Mouse (Mus musculus): ENCODE data around the gene Slc29a3. TPM values are rescaled to one million over a fixed set of nuclear protein-coding genes. Genes with fewer than 3 reads are reported as not detected.

Gene Slc29a3
- total and polyA plus RNA-seq, 3 experiments = 3.9 to 5.6 (median 4.1) TPM

DNA sequence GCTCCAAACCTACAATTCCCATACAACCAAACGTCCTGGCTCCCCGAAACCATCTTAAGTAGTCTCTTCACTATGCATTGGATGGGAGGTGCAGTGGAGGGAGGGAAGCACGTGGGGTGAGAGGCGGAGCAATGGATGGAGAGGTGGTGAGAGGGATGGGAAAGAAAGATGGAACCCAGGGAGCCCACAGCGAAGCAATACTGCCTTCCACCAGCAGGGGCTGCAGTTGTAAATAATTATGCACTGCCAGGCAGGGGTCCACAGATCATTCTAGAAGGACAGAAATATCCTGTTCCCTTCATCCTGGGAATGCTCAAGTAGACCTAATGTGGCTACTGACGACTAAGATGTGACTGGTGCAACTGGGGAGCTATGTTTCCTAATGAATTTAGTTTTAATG is 22.9 kb upstream of the Slc29a3 start:
- TF ChIP-seq POLR2A (IDR thresholded peaks at IDR 0.05; ENCODE audit: insufficient read depth, low read depth, low read length) (no peak), CTCF (IDR thresholded peaks at IDR 0.05) (peak; percentile 72), EP300 (IDR thresholded peaks at IDR 0.05; ENCODE audit: insufficient read depth, low read depth, low read length) (no peak)
- intact Hi-C loops (cut with DNase I) = loop anchor here (5.0 kb wide), 1 partner anchor 212 kb away; no protein-coding TSS in a partner anchor
- 77% methylated on average over 6 of the region's 6 CpGs for WGBS
- H3K9ac ChIP-seq (ENCODE audit: low read depth, low read length) = no peak overlapping the region
- H3K4me1 ChIP-seq (ENCODE audit: control insufficient read depth, insufficient read depth, low read length) = no peaks in the 10 kb centered on the region
- H3K27ac ChIP-seq = no peak overlapping the region
- no peak overlapping the region for H3K4me3 ChIP-seq
- no peaks in the 10 kb centered on the region for H3K36me3 ChIP-seq (ENCODE audit: control insufficient read depth, insufficient read depth, low read length)
- no peaks in the 10 kb centered on the region for H3K27me3 ChIP-seq (ENCODE audit: control insufficient read depth, insufficient read depth, low read length)
- DNase-seq = no peak
- no peaks in the 10 kb centered on the region for H3K79me2 ChIP-seq (replicated peaks; ENCODE audit: control insufficient read depth, insufficient read depth, low read length)

DNA sequence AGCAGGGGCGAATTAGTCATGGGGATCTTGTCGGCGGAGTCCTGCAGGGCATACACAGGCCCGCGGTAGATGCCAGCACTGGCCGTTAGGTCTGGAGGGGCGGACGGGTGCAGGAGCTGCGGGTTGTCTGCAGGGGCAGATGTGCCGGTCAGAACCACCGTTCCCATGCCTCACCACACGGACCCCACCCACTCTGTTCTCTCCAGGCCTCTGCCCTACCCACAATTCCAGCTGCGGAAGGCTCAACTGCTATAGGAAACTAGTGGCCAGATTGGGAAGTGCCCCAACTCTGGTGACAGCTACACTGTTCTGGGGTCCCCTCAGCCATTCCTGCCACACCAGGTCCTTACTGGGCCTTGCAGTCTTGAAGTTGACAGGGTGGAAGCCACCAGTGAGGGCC is 22.0 kb upstream of the Slc29a3 start:
- TF ChIP-seq POLR2A (IDR thresholded peaks at IDR 0.05; ENCODE audit: insufficient read depth, low read depth, low read length) = no peak
- no peak for TF ChIP-seq EP300 (IDR thresholded peaks at IDR 0.05; ENCODE audit: insufficient read depth, low read depth, low read length)
- TF ChIP-seq CTCF (IDR thresholded peaks at IDR 0.05) = no peak
- DNase-seq = no peak
- no peak overlapping the region for H3K9ac ChIP-seq (ENCODE audit: low read depth, low read length)
- intact Hi-C loops (cut with DNase I) = loop anchor here (5.0 kb wide), 1 partner anchor 213 kb away; no protein-coding TSS in a partner anchor
- no peaks in the 10 kb centered on the region for H3K79me2 ChIP-seq (replicated peaks; ENCODE audit: control insufficient read depth, insufficient read depth, low read length)
- 96% methylated on average over 13 of the region's 13 CpGs for WGBS
- no peak overlapping the region for H3K27ac ChIP-seq
- no peaks in the 10 kb centered on the region for H3K4me1 ChIP-seq (ENCODE audit: control insufficient read depth, insufficient read depth, low read length)
- no peaks in the 10 kb centered on the region for H3K27me3 ChIP-seq (ENCODE audit: control insufficient read depth, insufficient read depth, low read length)
- no peaks in the 10 kb centered on the region for H3K36me3 ChIP-seq (ENCODE audit: control insufficient read depth, insufficient read depth, low read length)
- H3K4me3 ChIP-seq = no peak overlapping the region

DNA sequence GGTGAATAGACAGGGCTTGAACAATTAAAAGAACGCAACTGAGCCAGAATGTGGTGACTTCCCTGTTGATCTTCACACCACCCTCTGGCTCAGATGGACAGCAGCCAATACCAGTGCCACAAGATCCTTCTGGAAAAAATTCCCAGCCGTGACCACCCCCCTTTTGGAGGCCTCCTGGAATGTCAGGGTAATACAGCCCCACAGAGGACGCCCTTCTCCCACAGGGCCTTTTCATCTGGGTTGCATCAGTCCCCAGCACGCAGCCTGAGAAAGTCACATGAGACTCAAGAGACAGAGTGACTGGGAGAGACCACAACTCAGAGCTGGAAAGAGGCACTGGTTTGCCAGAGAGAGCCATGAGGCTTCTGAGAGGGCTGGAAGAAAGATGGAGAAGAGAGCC is 18.3 kb upstream of the Slc29a3 start:
- WGBS = 67% methylated on average over 4 of the region's 4 CpGs
- H3K36me3 ChIP-seq (ENCODE audit: control insufficient read depth, insufficient read depth, low read length) = no peaks in the 10 kb centered on the region
- H3K79me2 ChIP-seq (replicated peaks; ENCODE audit: control insufficient read depth, insufficient read depth, low read length) = no peaks in the 10 kb centered on the region
- no peak for DNase-seq
- H3K27me3 ChIP-seq (ENCODE audit: control insufficient read depth, insufficient read depth, low read length) = no peaks in the 10 kb centered on the region
- TF ChIP-seq EP300 (IDR thresholded peaks at IDR 0.05; ENCODE audit: insufficient read depth, low read depth, low read length) (no peak), POLR2A (IDR thresholded peaks at IDR 0.05; ENCODE audit: insufficient read depth, low read depth, low read length) (no peak), CTCF (IDR thresholded peaks at IDR 0.05) (no peak)
- intact Hi-C loops (cut with DNase I) = no loop called here
- no peaks in the 10 kb centered on the region for H3K4me1 ChIP-seq (ENCODE audit: control insufficient read depth, insufficient read depth, low read length)
- no peak overlapping the region for H3K4me3 ChIP-seq
- H3K9ac ChIP-seq (ENCODE audit: low read depth, low read length) = no peak overlapping the region
- H3K27ac ChIP-seq = no peak overlapping the region

DNA sequence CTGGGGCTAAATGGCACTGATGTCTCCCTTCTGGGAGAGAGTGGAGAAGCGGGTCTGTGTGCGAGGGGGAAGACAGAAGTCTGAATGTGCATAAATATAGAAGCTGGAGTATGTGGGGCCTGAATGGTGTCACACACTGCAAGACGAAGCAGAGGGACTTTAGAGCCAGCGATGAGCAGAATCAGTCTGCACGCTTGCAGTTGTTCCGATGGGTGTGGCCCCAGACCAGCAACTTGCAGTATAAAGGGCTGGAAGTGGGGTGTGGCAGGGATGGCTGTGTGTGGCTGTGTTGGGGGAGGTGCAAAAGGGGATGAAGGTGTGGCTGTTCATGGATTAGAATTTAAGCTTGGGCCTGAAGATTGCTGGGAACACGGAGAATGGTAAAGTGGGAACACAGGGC is 16.0 kb upstream of the Slc29a3 start:
- H3K4me1 ChIP-seq (ENCODE audit: control insufficient read depth, insufficient read depth, low read length) = no peaks in the 10 kb centered on the region
- intact Hi-C loops (cut with DNase I) = no loop called here
- DNase-seq = no peak
- TF ChIP-seq CTCF (IDR thresholded peaks at IDR 0.05) = no peak
- TF ChIP-seq EP300 (IDR thresholded peaks at IDR 0.05; ENCODE audit: insufficient read depth, low read depth, low read length) = no peak
- TF ChIP-seq POLR2A (IDR thresholded peaks at IDR 0.05; ENCODE audit: insufficient read depth, low read depth, low read length) = no peak
- no peak overlapping the region for H3K27ac ChIP-seq
- no peak overlapping the region for H3K9ac ChIP-seq (ENCODE audit: low read depth, low read length)
- no peaks in the 10 kb centered on the region for H3K27me3 ChIP-seq (ENCODE audit: control insufficient read depth, insufficient read depth, low read length)
- 85% methylated on average over 7 of the region's 7 CpGs for WGBS
- H3K79me2 ChIP-seq (replicated peaks; ENCODE audit: control insufficient read depth, insufficient read depth, low read length) = no peaks in the 10 kb centered on the region
- H3K4me3 ChIP-seq = no peak overlapping the region
- H3K36me3 ChIP-seq (ENCODE audit: control insufficient read depth, insufficient read depth, low read length) = no peaks in the 10 kb centered on the region

DNA sequence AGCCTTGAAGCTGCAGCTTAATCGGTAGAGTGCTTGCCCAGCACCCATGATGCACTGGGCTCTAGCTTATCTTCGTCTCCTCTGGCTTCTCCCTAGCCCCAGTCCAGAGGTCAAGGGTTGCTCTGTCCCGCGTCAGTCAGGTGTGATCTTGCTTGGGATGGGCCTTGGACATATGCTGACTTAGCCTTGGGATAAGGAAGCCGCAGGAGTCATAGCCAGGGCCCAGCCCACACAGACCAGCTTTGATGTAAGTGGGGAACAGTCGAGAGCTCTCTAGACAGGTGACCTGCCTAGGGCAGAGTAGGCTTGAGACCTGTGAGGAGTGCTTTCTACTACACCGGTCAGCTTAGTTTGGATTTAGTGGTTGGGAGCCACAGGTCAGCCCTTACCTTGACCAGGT is 14.8 kb upstream of the Slc29a3 start:
- TF ChIP-seq CTCF (IDR thresholded peaks at IDR 0.05) (no peak), EP300 (IDR thresholded peaks at IDR 0.05; ENCODE audit: insufficient read depth, low read depth, low read length) (no peak), POLR2A (IDR thresholded peaks at IDR 0.05; ENCODE audit: insufficient read depth, low read depth, low read length) (no peak)
- no peak overlapping the region for H3K27ac ChIP-seq
- no peak overlapping the region for H3K9ac ChIP-seq (ENCODE audit: low read depth, low read length)
- no peaks in the 10 kb centered on the region for H3K27me3 ChIP-seq (ENCODE audit: control insufficient read depth, insufficient read depth, low read length)
- WGBS = 81% methylated on average over 7 of the region's 7 CpGs
- H3K4me1 ChIP-seq (ENCODE audit: control insufficient read depth, insufficient read depth, low read length) = no peaks in the 10 kb centered on the region
- intact Hi-C loops (cut with DNase I) = no loop called here
- DNase-seq = no peak
- H3K36me3 ChIP-seq (ENCODE audit: control insufficient read depth, insufficient read depth, low read length) = no peaks in the 10 kb centered on the region
- H3K79me2 ChIP-seq (replicated peaks; ENCODE audit: control insufficient read depth, insufficient read depth, low read length) = no peaks in the 10 kb centered on the region
- no peak overlapping the region for H3K4me3 ChIP-seq

DNA sequence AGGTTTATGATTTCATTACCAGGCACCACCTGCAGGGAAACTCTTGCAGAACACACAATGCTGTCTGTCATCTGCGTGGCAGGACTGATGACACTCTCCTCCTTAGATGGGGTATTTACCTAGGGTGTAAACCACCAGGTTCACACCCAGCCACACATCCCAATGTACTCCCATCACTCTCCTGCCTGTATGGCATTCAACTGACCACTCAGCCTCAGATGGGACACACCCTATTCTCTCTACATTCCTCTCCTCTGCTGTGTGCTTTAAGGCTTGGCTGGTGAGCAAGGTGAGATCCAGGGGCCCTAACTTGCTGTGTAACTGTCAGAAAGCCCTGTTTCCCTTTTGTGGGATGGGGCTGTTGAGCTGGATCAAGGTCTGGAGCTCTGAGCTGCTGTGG is 9.5 kb upstream of the Slc29a3 start:
- Histone ChIP-seq H3K79me2 (replicated peaks; ENCODE audit: control insufficient read depth, insufficient read depth, low read length) (no peaks in the 10 kb centered on the region), H3K36me3 (ENCODE audit: control insufficient read depth, insufficient read depth, low read length) (no peaks in the 10 kb centered on the region), H3K9ac (ENCODE audit: low read depth, low read length) (no peak overlapping the region), H3K4me1 (ENCODE audit: control insufficient read depth, insufficient read depth, low read length) (no peaks in the 10 kb centered on the region), H3K4me3 (no peak overlapping the region), H3K27ac (no peak overlapping the region), H3K27me3 (ENCODE audit: control insufficient read depth, insufficient read depth, low read length) (no peaks in the 10 kb centered on the region)
- TF ChIP-seq POLR2A (IDR thresholded peaks at IDR 0.05; ENCODE audit: insufficient read depth, low read depth, low read length) = no peak
- intact Hi-C loops (cut with DNase I) = no loop called here
- no peak for DNase-seq
- WGBS = 84% methylated on average over 1 of the region's 1 CpGs

Data from heart, adult 2 months (tissue).